Mouse (Mus musculus): ENCODE data around the gene Ddx20. TPM values are rescaled to one million over a fixed set of nuclear protein-coding genes. Genes with fewer than 3 reads are reported as not detected.
A peak's percentile ranks its signal among the peaks of the same experiment; 100 is the strongest.

Gene Ddx20
- 28.6 and 40.3 TPM in 2 replicates for polyA plus RNA-seq (2014; fragmentation: Nextera tagmentation; extraction: Ambion mirVana)

- under 1% methylated on average over 72 of the region's 72 CpGs for WGBS
- peak within 1 kb of the TSS; percentile 73 for H3K4me2 ChIP-seq (replicated peaks; ENCODE audit: low read depth, low read length)
- peak within 1 kb of the TSS; percentile 71 for H3K4me3 ChIP-seq (ENCODE audit: low read length)
- H3K9ac ChIP-seq (ENCODE audit: low read depth, low read length), result peak within 1 kb of the TSS; percentile 90
- ATAC-seq (ENCODE audit: low FRiP score, low TSS enrichment), result peak; percentile 97
- H3K36me3 ChIP-seq (ENCODE audit: control insufficient read depth, insufficient read depth, low read length), result peaks cover 22% of the 10 kb centered on the region
- peak within 1 kb of the TSS; percentile 25 for H3K27ac ChIP-seq (ENCODE audit: low read depth, low read length)
- H3K27me3 ChIP-seq (ENCODE audit: control insufficient read depth, insufficient read depth, low read length), result no peaks in the 10 kb centered on the region
- H3K4me1 ChIP-seq (ENCODE audit: control insufficient read depth, insufficient read depth, low read length), result peaks cover 9% of the 10 kb centered on the region; the same call in 1 of the 2 replicates
- H3K9me3 ChIP-seq (ENCODE audit: control insufficient read depth, low read length), result no peaks in the 10 kb centered on the region
Measured at GRCm38 (mm10) chr3:105687324-105688060, at the start of gene Ddx20. TSS of gene Ddx20 (minus strand) at chr3:105687574.

- Histone ChIP-seq H3K4me1 (ENCODE audit: control insufficient read depth, insufficient read depth, low read length) (no peaks in the 10 kb centered on the region), H3K9me3 (ENCODE audit: control insufficient read depth, low read length) (no peaks in the 10 kb centered on the region), H3K36me3 (ENCODE audit: control insufficient read depth, insufficient read depth, low read length) (peaks cover 22% of the 10 kb centered on the region; the same call in 1 of the 2 replicates), H3K9ac (ENCODE audit: low read depth, low read length) (no peak overlapping the region), H3K4me2 (replicated peaks; ENCODE audit: low read depth, low read length) (no peak overlapping the region), H3K4me3 (ENCODE audit: low read length) (no peak overlapping the region), H3K27ac (ENCODE audit: low read depth, low read length) (no peak overlapping the region), H3K27me3 (ENCODE audit: control insufficient read depth, insufficient read depth, low read length) (no peaks in the 10 kb centered on the region)
- WGBS, result 90% methylated on average over 7 of the region's 7 CpGs
- ATAC-seq (ENCODE audit: low FRiP score, low TSS enrichment), result no peak
Measured at GRCm38 (mm10) chr3:105737070-105737469, 49.7 kb upstream of the Ddx20 start.

- no peak for ATAC-seq (ENCODE audit: low FRiP score, low TSS enrichment)
- Histone ChIP-seq H3K9ac (ENCODE audit: low read depth, low read length) (no peak overlapping the region), H3K9me3 (ENCODE audit: control insufficient read depth, low read length) (no peaks in the 10 kb centered on the region), H3K27ac (ENCODE audit: low read depth, low read length) (no peak overlapping the region), H3K4me2 (replicated peaks; ENCODE audit: low read depth, low read length) (no peak overlapping the region), H3K4me1 (ENCODE audit: control insufficient read depth, insufficient read depth, low read length) (no peaks in the 10 kb centered on the region), H3K27me3 (ENCODE audit: control insufficient read depth, insufficient read depth, low read length) (no peaks in the 10 kb centered on the region), H3K4me3 (ENCODE audit: low read length) (no peak overlapping the region), H3K36me3 (ENCODE audit: control insufficient read depth, insufficient read depth, low read length) (peaks cover 24% of the 10 kb centered on the region; the same call in 1 of the 2 replicates)
- 94% methylated on average over 1 of the region's 1 CpGs for WGBS
Measured at GRCm38 (mm10) chr3:105736148-105736547, 48.8 kb upstream of the Ddx20 start.

GRCm38 (mm10) chr3:105735285-105735684 lies 47.9 kb upstream of the Ddx20 start:
- Histone ChIP-seq H3K9ac (ENCODE audit: low read depth, low read length) (no peak overlapping the region), H3K4me2 (replicated peaks; ENCODE audit: low read depth, low read length) (no peak overlapping the region), H3K27me3 (ENCODE audit: control insufficient read depth, insufficient read depth, low read length) (no peaks in the 10 kb centered on the region), H3K4me3 (ENCODE audit: low read length) (no peak overlapping the region), H3K9me3 (ENCODE audit: control insufficient read depth, low read length) (no peaks in the 10 kb centered on the region), H3K4me1 (ENCODE audit: control insufficient read depth, insufficient read depth, low read length) (no peaks in the 10 kb centered on the region), H3K36me3 (ENCODE audit: control insufficient read depth, insufficient read depth, low read length) (peaks cover 32% of the 10 kb centered on the region; the same call in 1 of the 2 replicates), H3K27ac (ENCODE audit: low read depth, low read length) (no peak overlapping the region)
- ATAC-seq (ENCODE audit: low FRiP score, low TSS enrichment), result no peak

GRCm38 (mm10) chr3:105733538-105733937 lies 46.2 kb upstream of the Ddx20 start:
- WGBS, result 96% methylated on average over 4 of the region's 4 CpGs
- Histone ChIP-seq H3K27ac (ENCODE audit: low read depth, low read length) (no peak overlapping the region), H3K4me2 (replicated peaks; ENCODE audit: low read depth, low read length) (no peak overlapping the region), H3K36me3 (ENCODE audit: control insufficient read depth, insufficient read depth, low read length) (peaks cover 31% of the 10 kb centered on the region; the same call in 1 of the 2 replicates), H3K9ac (ENCODE audit: low read depth, low read length) (no peak overlapping the region), H3K4me3 (ENCODE audit: low read length) (no peak overlapping the region), H3K4me1 (ENCODE audit: control insufficient read depth, insufficient read depth, low read length) (no peaks in the 10 kb centered on the region), H3K27me3 (ENCODE audit: control insufficient read depth, insufficient read depth, low read length) (no peaks in the 10 kb centered on the region), H3K9me3 (ENCODE audit: control insufficient read depth, low read length) (no peaks in the 10 kb centered on the region)
- ATAC-seq (ENCODE audit: low FRiP score, low TSS enrichment), result no peak

GRCm38 (mm10) chr3:105732360-105732759 lies 45.0 kb upstream of the Ddx20 start:
- H3K4me3 ChIP-seq (ENCODE audit: low read length), result no peak overlapping the region
- H3K4me2 ChIP-seq (replicated peaks; ENCODE audit: low read depth, low read length), result no peak overlapping the region
- no peaks in the 10 kb centered on the region for H3K27me3 ChIP-seq (ENCODE audit: control insufficient read depth, insufficient read depth, low read length)
- 93% methylated on average over 4 of the region's 4 CpGs for WGBS
- H3K4me1 ChIP-seq (ENCODE audit: control insufficient read depth, insufficient read depth, low read length), result no peaks in the 10 kb centered on the region
- H3K27ac ChIP-seq (ENCODE audit: low read depth, low read length), result no peak overlapping the region
- no peak overlapping the region for H3K9ac ChIP-seq (ENCODE audit: low read depth, low read length)
- peaks cover 26% of the 10 kb centered on the region; the same call in 1 of the 2 replicates for H3K36me3 ChIP-seq (ENCODE audit: control insufficient read depth, insufficient read depth, low read length)
- ATAC-seq (ENCODE audit: low FRiP score, low TSS enrichment), result no peak
- no peaks in the 10 kb centered on the region for H3K9me3 ChIP-seq (ENCODE audit: control insufficient read depth, low read length)

- Histone ChIP-seq H3K27ac (ENCODE audit: low read depth, low read length) (no peak overlapping the region), H3K9me3 (ENCODE audit: control insufficient read depth, low read length) (no peaks in the 10 kb centered on the region), H3K4me1 (ENCODE audit: control insufficient read depth, insufficient read depth, low read length) (no peaks in the 10 kb centered on the region), H3K27me3 (ENCODE audit: control insufficient read depth, insufficient read depth, low read length) (no peaks in the 10 kb centered on the region), H3K9ac (ENCODE audit: low read depth, low read length) (no peak overlapping the region), H3K4me3 (ENCODE audit: low read length) (no peak overlapping the region), H3K4me2 (replicated peaks; ENCODE audit: low read depth, low read length) (no peak overlapping the region), H3K36me3 (ENCODE audit: control insufficient read depth, insufficient read depth, low read length) (peaks cover 9% of the 10 kb centered on the region; the same call in 1 of the 2 replicates)
- 3% methylated on average over 1 of the region's 1 CpGs for WGBS
- ATAC-seq (ENCODE audit: low FRiP score, low TSS enrichment), result no peak
Measured at GRCm38 (mm10) chr3:105726037-105726436, 38.7 kb upstream of the Ddx20 start.

GRCm38 (mm10) chr3:105722510-105722909 lies 35.1 kb upstream of the Ddx20 start:
- Histone ChIP-seq H3K9ac (ENCODE audit: low read depth, low read length) (no peak overlapping the region), H3K27ac (ENCODE audit: low read depth, low read length) (no peak overlapping the region), H3K4me3 (ENCODE audit: low read length) (no peak overlapping the region), H3K4me1 (ENCODE audit: control insufficient read depth, insufficient read depth, low read length) (peaks cover 11% of the 10 kb centered on the region; the same call in 1 of the 2 replicates), H3K27me3 (ENCODE audit: control insufficient read depth, insufficient read depth, low read length) (no peaks in the 10 kb centered on the region), H3K4me2 (replicated peaks; ENCODE audit: low read depth, low read length) (no peak overlapping the region), H3K9me3 (ENCODE audit: control insufficient read depth, low read length) (no peaks in the 10 kb centered on the region), H3K36me3 (ENCODE audit: control insufficient read depth, insufficient read depth, low read length) (no peaks in the 10 kb centered on the region; the same call in 1 of the 2 replicates)
- no peak for ATAC-seq (ENCODE audit: low FRiP score, low TSS enrichment)
- 82% methylated on average over 3 of the region's 3 CpGs for WGBS

- Histone ChIP-seq H3K4me1 (ENCODE audit: control insufficient read depth, insufficient read depth, low read length) (peaks cover 11% of the 10 kb centered on the region; the same call in 1 of the 2 replicates), H3K4me3 (ENCODE audit: low read length) (no peak overlapping the region), H3K27ac (ENCODE audit: low read depth, low read length) (no peak overlapping the region), H3K27me3 (ENCODE audit: control insufficient read depth, insufficient read depth, low read length) (no peaks in the 10 kb centered on the region), H3K36me3 (ENCODE audit: control insufficient read depth, insufficient read depth, low read length) (no peaks in the 10 kb centered on the region; the same call in 1 of the 2 replicates), H3K9me3 (ENCODE audit: control insufficient read depth, low read length) (no peaks in the 10 kb centered on the region), H3K9ac (ENCODE audit: low read depth, low read length) (no peak overlapping the region), H3K4me2 (replicated peaks; ENCODE audit: low read depth, low read length) (no peak overlapping the region)
- WGBS, result 83% methylated on average over 2 of the region's 2 CpGs
- ATAC-seq (ENCODE audit: low FRiP score, low TSS enrichment), result no peak
Measured at GRCm38 (mm10) chr3:105721681-105722201, 34.4 kb upstream of the Ddx20 start.

Measured in kidney, embryonic 14.5 days (tissue).